Mouse (Mus musculus): Measurements from ENCODE around the gene Ldb3. TPM values are rescaled to one million over a fixed set of nuclear protein-coding genes. Genes with fewer than 3 reads are reported as not detected.

Ldb3 gene
- polyA plus RNA-seq, 1 experiment from 2014 or later, result 0.68 TPM

GRCm38 (mm10) chr14:34582740-34583427 lies 5.6 kb downstream of the Ldb3 start:
- no peak overlapping the region for H3K9ac ChIP-seq
- H3K4me3 ChIP-seq (replicated peaks; ENCODE audit: low read length), result no peak overlapping the region
- 80% methylated on average over 3 of the region's 3 CpGs for WGBS
- H3K4me1 ChIP-seq (replicated peaks; ENCODE audit: control insufficient read depth, insufficient read depth, low read length), result no peaks in the 10 kb centered on the region
- H3K9me3 ChIP-seq (ENCODE audit: control insufficient read depth, low read length), result no peaks in the 10 kb centered on the region
- no peak overlapping the region for H3K4me2 ChIP-seq (replicated peaks)
- no peak for ATAC-seq (ENCODE audit: low FRiP score)
- no peak overlapping the region for H3K27ac ChIP-seq
- H3K27me3 ChIP-seq (ENCODE audit: control insufficient read depth, insufficient read depth, low read length), result no peaks in the 10 kb centered on the region
- DNase-seq (ENCODE audit: low spot score), result no peak
- no peaks in the 10 kb centered on the region for H3K36me3 ChIP-seq (replicated peaks; ENCODE audit: control insufficient read depth, insufficient read depth)

DNA sequence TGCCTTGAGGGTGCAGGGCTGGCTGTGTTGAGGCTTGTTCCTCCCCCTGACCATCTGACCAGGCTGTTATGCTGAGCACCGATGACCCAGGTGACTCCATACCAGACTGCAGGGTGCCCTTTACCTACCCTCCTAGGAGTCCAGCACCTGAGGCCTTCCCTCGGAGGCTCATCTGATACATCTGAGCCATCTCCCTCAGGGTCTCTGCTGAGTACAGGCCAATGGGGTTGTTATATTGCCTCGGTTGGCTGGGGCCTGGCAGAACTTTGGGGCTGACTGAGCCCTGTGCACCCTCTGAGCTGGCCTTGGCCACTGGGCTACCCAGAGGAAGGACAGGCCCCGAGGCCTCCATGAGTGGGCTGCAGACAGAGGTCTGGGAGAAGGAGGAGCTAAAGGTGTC lies 11.6 kb downstream of the Ldb3 start:
- no peaks in the 10 kb centered on the region for H3K36me3 ChIP-seq (replicated peaks; ENCODE audit: control insufficient read depth, insufficient read depth)
- no peak overlapping the region for H3K4me3 ChIP-seq (replicated peaks; ENCODE audit: low read length)
- WGBS, result 83% methylated on average over 4 of the region's 4 CpGs
- no peak overlapping the region for H3K27ac ChIP-seq
- no peaks in the 10 kb centered on the region for H3K27me3 ChIP-seq (ENCODE audit: control insufficient read depth, insufficient read depth, low read length)
- DNase-seq (ENCODE audit: low spot score) (no peak), ATAC-seq (ENCODE audit: low FRiP score) (no peak)
- no peak overlapping the region for H3K9ac ChIP-seq
- no peaks in the 10 kb centered on the region for H3K4me1 ChIP-seq (replicated peaks; ENCODE audit: control insufficient read depth, insufficient read depth, low read length)
- H3K4me2 ChIP-seq (replicated peaks), result no peak overlapping the region
- H3K9me3 ChIP-seq (ENCODE audit: control insufficient read depth, low read length), result no peaks in the 10 kb centered on the region

GRCm38 (mm10) chr14:34574068-34574467 lies 14.4 kb downstream of the Ldb3 start:
- Histone ChIP-seq H3K36me3 (replicated peaks; ENCODE audit: control insufficient read depth, insufficient read depth) (no peaks in the 10 kb centered on the region), H3K4me2 (replicated peaks) (no peak overlapping the region), H3K9me3 (ENCODE audit: control insufficient read depth, low read length) (no peaks in the 10 kb centered on the region), H3K27me3 (ENCODE audit: control insufficient read depth, insufficient read depth, low read length) (no peaks in the 10 kb centered on the region), H3K9ac (no peak overlapping the region), H3K4me3 (replicated peaks; ENCODE audit: low read length) (no peak overlapping the region), H3K27ac (no peak overlapping the region), H3K4me1 (replicated peaks; ENCODE audit: control insufficient read depth, insufficient read depth, low read length) (no peaks in the 10 kb centered on the region)
- DNase-seq (ENCODE audit: low spot score), result no peak
- ATAC-seq (ENCODE audit: low FRiP score), result no peak
- 83% methylated on average over 2 of the region's 2 CpGs for WGBS

DNA sequence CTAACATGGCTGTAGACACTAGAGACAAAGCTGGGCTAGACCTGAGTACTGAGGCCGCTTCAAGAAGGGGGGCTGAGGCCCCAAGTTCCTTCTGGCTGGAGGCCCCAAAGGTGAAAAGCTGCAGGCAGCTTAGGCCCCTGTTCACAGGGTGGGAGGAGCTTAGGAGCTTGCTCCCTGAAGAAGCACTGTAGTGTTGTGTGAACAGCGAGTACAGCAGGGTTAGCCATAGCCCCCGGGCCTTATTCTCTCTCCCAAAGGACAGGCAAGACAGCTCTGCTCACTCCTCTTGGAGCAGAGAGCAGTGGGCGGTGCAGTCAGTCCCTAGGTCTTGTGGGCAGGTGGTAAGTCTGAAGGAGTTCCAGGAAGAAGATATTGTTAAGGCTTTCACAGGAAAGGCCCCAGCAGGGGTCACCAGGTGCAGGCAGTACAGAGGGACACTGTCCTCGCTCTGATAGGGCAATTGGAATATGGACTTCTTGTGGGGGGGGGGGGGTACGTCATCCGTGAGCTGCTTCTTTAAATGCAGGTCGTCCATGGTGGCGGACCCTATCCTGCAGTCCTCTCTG lies 15.1 kb downstream of the Ldb3 start:
- DNase-seq (ENCODE audit: low spot score) (no peak), ATAC-seq (ENCODE audit: low FRiP score) (no peak)
- Histone ChIP-seq H3K27ac (no peak overlapping the region), H3K4me3 (replicated peaks; ENCODE audit: low read length) (no peak overlapping the region), H3K9ac (no peak overlapping the region), H3K36me3 (replicated peaks; ENCODE audit: control insufficient read depth, insufficient read depth) (no peaks in the 10 kb centered on the region), H3K4me1 (replicated peaks; ENCODE audit: control insufficient read depth, insufficient read depth, low read length) (no peaks in the 10 kb centered on the region), H3K9me3 (ENCODE audit: control insufficient read depth, low read length) (no peaks in the 10 kb centered on the region), H3K4me2 (replicated peaks) (no peak overlapping the region), H3K27me3 (ENCODE audit: control insufficient read depth, insufficient read depth, low read length) (no peaks in the 10 kb centered on the region)
- 72% methylated on average over 9 of the region's 9 CpGs for WGBS

- no peak for ATAC-seq (ENCODE audit: low FRiP score)
- WGBS, result 90% methylated on average over 17 of the region's 17 CpGs
These were observed 16.7 kb downstream of the Ldb3 start for GRCm38 (mm10) chr14:34571610-34572387.

GRCm38 (mm10) chr14:34570903-34571302 lies 17.6 kb downstream of the Ldb3 start:
- Histone ChIP-seq H3K27me3 (ENCODE audit: control insufficient read depth, insufficient read depth, low read length) (no peaks in the 10 kb centered on the region), H3K4me3 (replicated peaks; ENCODE audit: low read length) (no peak overlapping the region), H3K4me1 (replicated peaks; ENCODE audit: control insufficient read depth, insufficient read depth, low read length) (no peaks in the 10 kb centered on the region), H3K4me2 (replicated peaks) (no peak overlapping the region), H3K9ac (no peak overlapping the region), H3K27ac (no peak overlapping the region), H3K9me3 (ENCODE audit: control insufficient read depth, low read length) (no peaks in the 10 kb centered on the region), H3K36me3 (replicated peaks; ENCODE audit: control insufficient read depth, insufficient read depth) (no peaks in the 10 kb centered on the region)
- no peak for DNase-seq (ENCODE audit: low spot score)
- no peak for ATAC-seq (ENCODE audit: low FRiP score)
- 84% methylated on average over 4 of the region's 4 CpGs for WGBS

More at GRCm38 (mm10) chr14:34571610-34572387, 16.7 kb downstream of the Ldb3 start:
- Histone ChIP-seq H3K4me1 (replicated peaks; ENCODE audit: control insufficient read depth, insufficient read depth, low read length) (no peaks in the 10 kb centered on the region), H3K36me3 (replicated peaks; ENCODE audit: control insufficient read depth, insufficient read depth) (no peaks in the 10 kb centered on the region), H3K4me2 (replicated peaks) (no peak overlapping the region), H3K27me3 (ENCODE audit: control insufficient read depth, insufficient read depth, low read length) (no peaks in the 10 kb centered on the region), H3K27ac (no peak overlapping the region), H3K9me3 (ENCODE audit: control insufficient read depth, low read length) (no peaks in the 10 kb centered on the region), H3K9ac (no peak overlapping the region), H3K4me3 (replicated peaks; ENCODE audit: low read length) (no peak overlapping the region)
- no peak for DNase-seq (ENCODE audit: low spot score)

- peak overlapping the region; percentile 62 for H3K4me2 ChIP-seq (replicated peaks)
- DNase-seq (ENCODE audit: low spot score) (peak; percentile 89), ATAC-seq (ENCODE audit: low FRiP score) (peak; percentile 76; the same call in 1 of the 2 replicates)
- WGBS, result 3% methylated on average over 6 of the region's 6 CpGs
- H3K9ac ChIP-seq, result peak overlapping the region; percentile 57; the same call in 1 of the 2 replicates
- H3K4me3 ChIP-seq (replicated peaks; ENCODE audit: low read length), result peak overlapping the region; percentile 28
- no peak overlapping the region for H3K27ac ChIP-seq
- H3K36me3 ChIP-seq (replicated peaks; ENCODE audit: control insufficient read depth, insufficient read depth), result no peaks in the 10 kb centered on the region
- H3K9me3 ChIP-seq (ENCODE audit: control insufficient read depth, low read length), result no peaks in the 10 kb centered on the region
- no peaks in the 10 kb centered on the region for H3K27me3 ChIP-seq (ENCODE audit: control insufficient read depth, insufficient read depth, low read length)
- H3K4me1 ChIP-seq (replicated peaks; ENCODE audit: control insufficient read depth, insufficient read depth, low read length), result no peaks in the 10 kb centered on the region
These were observed 18.2 kb downstream of the Ldb3 start for GRCm38 (mm10) chr14:34570294-34570693.

DNA sequence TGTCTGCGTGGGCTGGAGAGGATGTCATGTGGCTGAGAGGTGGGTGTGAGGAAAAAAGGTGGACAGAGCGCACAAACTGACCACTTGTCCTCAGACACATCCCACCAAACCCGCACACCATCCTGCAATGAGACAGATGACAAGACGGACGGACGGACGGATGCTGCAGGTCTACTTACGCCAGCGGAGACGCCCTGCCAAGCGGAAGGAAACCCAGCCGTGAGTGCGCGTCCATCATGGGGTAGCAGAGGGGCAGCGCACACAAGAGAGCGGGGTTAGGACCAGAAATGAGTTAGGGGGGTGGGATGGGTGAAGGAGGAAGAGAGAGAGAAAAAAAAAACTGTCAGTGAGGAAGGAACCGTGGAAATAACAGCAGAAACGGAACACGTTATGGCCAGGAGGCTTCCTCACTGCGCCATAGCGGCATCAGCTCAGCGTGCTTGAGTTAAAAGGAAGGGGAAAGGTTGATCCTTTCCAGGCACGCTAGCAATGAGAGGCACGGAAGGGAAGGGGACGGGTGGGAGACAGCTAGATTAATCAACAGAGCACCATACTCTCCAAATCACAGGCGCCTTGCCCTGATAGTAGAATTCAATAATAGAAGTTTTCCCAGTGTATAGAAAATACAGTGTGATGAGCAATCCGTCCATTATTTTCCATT lies 18.8 kb downstream of the Ldb3 start:
- no peak for DNase-seq (ENCODE audit: low spot score)
- no peak for ATAC-seq (ENCODE audit: low FRiP score)

GRCm38 (mm10) chr14:34568626-34569025 lies 19.9 kb downstream of the Ldb3 start:
- 90% methylated on average over 4 of the region's 4 CpGs for WGBS
- no peaks in the 10 kb centered on the region for H3K9me3 ChIP-seq (ENCODE audit: control insufficient read depth, low read length)
- no peak for DNase-seq (ENCODE audit: low spot score)
- no peak overlapping the region for H3K4me3 ChIP-seq (replicated peaks; ENCODE audit: low read length)
- no peak overlapping the region for H3K4me2 ChIP-seq (replicated peaks)
- H3K27ac ChIP-seq, result no peak overlapping the region
- no peaks in the 10 kb centered on the region for H3K27me3 ChIP-seq (ENCODE audit: control insufficient read depth, insufficient read depth, low read length)
- ATAC-seq (ENCODE audit: low FRiP score), result no peak
- H3K36me3 ChIP-seq (replicated peaks; ENCODE audit: control insufficient read depth, insufficient read depth), result no peaks in the 10 kb centered on the region
- no peaks in the 10 kb centered on the region for H3K4me1 ChIP-seq (replicated peaks; ENCODE audit: control insufficient read depth, insufficient read depth, low read length)
- H3K9ac ChIP-seq, result no peak overlapping the region

More for the DNA sequence above, 18.8 kb downstream of the Ldb3 start:
- Histone ChIP-seq H3K27ac (no peak overlapping the region), H3K4me1 (replicated peaks; ENCODE audit: control insufficient read depth, insufficient read depth, low read length) (no peaks in the 10 kb centered on the region), H3K4me2 (replicated peaks) (peak overlapping the region; percentile 62), H3K9ac (peak overlapping the region; percentile 57), H3K36me3 (replicated peaks; ENCODE audit: control insufficient read depth, insufficient read depth) (no peaks in the 10 kb centered on the region), H3K4me3 (replicated peaks; ENCODE audit: low read length) (peak overlapping the region; percentile 28), H3K27me3 (ENCODE audit: control insufficient read depth, insufficient read depth, low read length) (no peaks in the 10 kb centered on the region), H3K9me3 (ENCODE audit: control insufficient read depth, low read length) (no peaks in the 10 kb centered on the region)
- 36% methylated on average over 27 of the region's 27 CpGs for WGBS
